Mouse (Mus musculus) cerebellum, adult 2 months (tissue): ENCODE data around the gene Cdk1.

ENCODE experiments used
- CTCF ChIP-seq: fragments of 200-500 bp; IDR thresholded peaks from 2 replicates; pipeline ENCODE4 v1.5.1; 2011; ENCODE audit warnings: low read depth, mild to moderate bottlenecking, control low read depth, low read length, moderate library complexity, borderline replicate concordance; ENCODE audit not compliant: insufficient read depth
- POLR2A ChIP-seq: fragments of 200-500 bp; IDR thresholded peaks from 2 replicates; pipeline ENCODE4 v1.6.1; 2011; ENCODE audit warnings: low read length, control low read depth, borderline replicate concordance; ENCODE audit not compliant: insufficient read depth

GRCm38 (mm10) chr10:69299985-69300384 lies 52.8 kb downstream of the Cdk1 start:
- no peak for TF ChIP-seq POLR2A
- TF ChIP-seq CTCF, result no peak
